Mouse (Mus musculus) limb, embryonic 15.5 days (tissue): ENCODE measurements around the gene Nln. TPM values are rescaled to one million over a fixed set of nuclear protein-coding genes. Genes with fewer than 3 reads are reported as not detected.
A peak's percentile ranks its signal among the peaks of the same experiment; 100 is the strongest.

Experiments used
- ATAC-seq: fragments of 200-750 bp; cut with Nextera tagmentation; 2 replicates; pipeline ENCODE4 v1.8.0; 2017; ENCODE audit warnings: low read depth, moderate TSS enrichment; ENCODE audit not compliant: insufficient number of reproducible peaks, low FRiP score, low TSS enrichment
- H3K27ac ChIP-seq: fragments of 300-500 bp; sonication (generic); 2 replicates; pipeline ENCODE4 v1.5.1; 2015; ENCODE audit warnings: moderate library complexity, mild to moderate bottlenecking, inconsistent platforms
- H3K27me3 ChIP-seq: fragments of 300-500 bp; sonication (generic); 2 replicates; pipeline ENCODE4 v1.6.1; 2015; ENCODE audit warnings: inconsistent platforms
- H3K36me3 ChIP-seq: fragments of 300-500 bp; sonication (generic); 2 replicates; pipeline ENCODE4 v1.6.1; 2015; ENCODE audit warnings: inconsistent platforms
- H3K4me1 ChIP-seq: fragments of 300-500 bp; sonication (generic); 2 replicates; pipeline ENCODE4 v1.6.1; 2015; ENCODE audit warnings: inconsistent platforms
- H3K4me2 ChIP-seq: fragments of 300-500 bp; sonication (generic); 2 replicates; pipeline ENCODE4 v1.6.1; 2015; ENCODE audit warnings: mild to moderate bottlenecking, inconsistent platforms
- H3K4me3 ChIP-seq: fragments of 300-500 bp; sonication (generic); 2 replicates; pipeline ENCODE4 v1.5.1; 2015; ENCODE audit warnings: mild to moderate bottlenecking, inconsistent platforms
- H3K9ac ChIP-seq: fragments of 300-500 bp; sonication (generic); 2 replicates; pipeline ENCODE4 v1.6.1; 2015; ENCODE audit warnings: inconsistent platforms
- H3K9me3 ChIP-seq: fragments of 300-500 bp; sonication (generic); 2 replicates; pipeline ENCODE4 v1.6.1; 2016; ENCODE audit warnings: inconsistent platforms
- WGBS: fragments of 180-500 bp; shearing (Covaris S2); methylation state at CpG from one replicate; pipeline ENCODE4 v1.1.7; 2015; 5-methylcytosine and 5-hydroxymethylcytosine counted together
- polyA plus RNA-seq: library from polyadenylated mRNA; unstranded; fragments of >200 nt; fragmentation: Nextera tagmentation; extraction: Ambion mirVana; gene quantifications from 2 replicates; pipeline ENCODE4 v1.2.1, GENCODE M21; 2015

The Nln gene
- polyA plus RNA-seq, 1 experiment from 2014 or later = 13.8 TPM

DNA sequence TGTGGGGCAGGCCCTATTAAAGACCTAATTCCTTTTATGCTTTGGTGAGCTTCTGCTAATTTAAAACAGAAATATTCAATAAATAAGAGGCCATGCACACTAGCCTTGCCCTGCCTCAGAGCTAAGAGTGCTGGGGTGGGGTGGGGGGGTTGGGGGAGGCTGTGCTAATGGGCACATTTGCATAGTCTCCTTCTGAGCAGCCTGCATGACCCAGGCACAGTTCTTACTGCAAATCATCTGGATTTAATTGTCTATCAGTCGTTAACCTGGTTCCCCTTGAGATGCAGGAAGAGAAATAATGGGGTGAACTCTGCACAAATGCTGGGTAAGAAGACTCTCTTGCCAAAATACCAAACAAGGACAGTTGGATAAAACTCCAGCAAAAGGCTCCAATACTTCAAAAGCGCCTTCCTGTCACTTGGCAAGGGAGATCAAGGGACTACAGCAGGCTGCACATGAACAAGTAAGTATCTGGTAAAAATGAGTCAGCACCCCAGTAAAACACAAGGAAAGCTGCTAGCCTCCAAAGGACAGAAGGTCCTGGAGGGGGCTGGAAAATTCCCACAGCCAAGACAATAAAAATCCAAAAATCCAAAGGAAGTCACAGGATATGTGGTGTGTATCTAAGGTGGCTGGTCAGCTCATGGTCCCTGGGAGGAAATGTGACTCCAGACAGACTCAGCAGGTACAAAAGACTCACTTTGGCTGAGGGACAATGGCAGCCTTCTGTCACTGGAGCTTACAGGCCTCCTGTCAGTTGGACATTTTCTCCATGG lies 47.3 kb downstream of the Nln start:
- 32% methylated on average over 2 of the region's 2 CpGs for WGBS
- Histone ChIP-seq H3K27ac (peak overlapping the region; percentile 60; the same call in 1 of the 2 replicates), H3K9ac (no peak overlapping the region), H3K36me3 (no peaks in the 10 kb centered on the region), H3K4me3 (no peak overlapping the region), H3K4me2 (no peak overlapping the region), H3K4me1 (peaks cover 14% of the 10 kb centered on the region), H3K27me3 (no peaks in the 10 kb centered on the region), H3K9me3 (no peaks in the 10 kb centered on the region)
- no peak; the same call in 1 of the 2 replicates for ATAC-seq

DNA sequence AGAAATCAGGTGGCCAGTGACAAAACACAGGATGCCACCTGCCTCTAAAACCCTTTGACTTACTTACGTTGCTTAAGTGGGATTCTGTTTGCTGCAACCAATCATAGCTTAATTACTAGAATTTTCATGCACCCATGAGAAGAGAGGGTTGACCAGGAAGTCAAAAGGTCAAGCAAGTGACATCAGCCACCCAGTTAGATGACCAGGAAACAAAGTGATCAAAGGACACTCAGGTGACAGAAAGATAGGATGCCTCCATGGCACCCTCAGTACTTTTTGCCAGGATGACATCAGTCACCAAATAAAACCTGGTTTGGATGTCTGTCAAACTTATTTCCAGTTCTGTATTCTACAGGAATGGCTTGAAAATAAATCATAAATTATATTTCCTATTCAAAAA lies 49.2 kb downstream of the Nln start:
- no peak overlapping the region for H3K27ac ChIP-seq
- 84% methylated on average over 1 of the region's 1 CpGs for WGBS
- H3K4me3 ChIP-seq = no peak overlapping the region
- no peaks in the 10 kb centered on the region for H3K36me3 ChIP-seq
- no peaks in the 10 kb centered on the region for H3K27me3 ChIP-seq
- ATAC-seq = no peak
- no peak overlapping the region for H3K4me2 ChIP-seq
- peaks cover 14% of the 10 kb centered on the region for H3K4me1 ChIP-seq
- no peaks in the 10 kb centered on the region for H3K9me3 ChIP-seq
- no peak overlapping the region for H3K9ac ChIP-seq

DNA sequence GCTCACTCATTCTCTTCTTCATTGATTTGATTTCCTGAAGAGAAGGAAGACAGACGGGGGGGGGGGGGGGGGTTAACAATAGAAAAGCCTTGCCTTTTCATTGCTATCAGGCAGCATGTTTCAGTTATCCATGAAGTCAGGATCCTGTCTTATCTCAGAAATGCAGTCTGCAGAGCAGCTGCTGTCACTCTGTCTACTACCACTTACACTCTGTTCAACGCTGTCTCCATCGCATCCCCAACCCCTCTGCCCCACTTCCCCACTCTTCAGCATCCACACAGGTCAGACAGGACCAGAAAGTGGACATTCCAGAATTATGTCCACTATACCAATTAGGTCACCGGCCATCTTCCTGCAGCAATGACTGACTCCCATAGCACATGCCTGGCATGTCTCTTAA lies 49.9 kb downstream of the Nln start:
- peaks cover 14% of the 10 kb centered on the region for H3K4me1 ChIP-seq
- H3K36me3 ChIP-seq = no peaks in the 10 kb centered on the region
- WGBS = 88% methylated on average over 4 of the region's 4 CpGs
- no peaks in the 10 kb centered on the region for H3K9me3 ChIP-seq
- no peak overlapping the region for H3K9ac ChIP-seq
- no peaks in the 10 kb centered on the region for H3K27me3 ChIP-seq
- no peak overlapping the region for H3K4me3 ChIP-seq
- H3K27ac ChIP-seq = no peak overlapping the region
- ATAC-seq = no peak
- H3K4me2 ChIP-seq = no peak overlapping the region

DNA sequence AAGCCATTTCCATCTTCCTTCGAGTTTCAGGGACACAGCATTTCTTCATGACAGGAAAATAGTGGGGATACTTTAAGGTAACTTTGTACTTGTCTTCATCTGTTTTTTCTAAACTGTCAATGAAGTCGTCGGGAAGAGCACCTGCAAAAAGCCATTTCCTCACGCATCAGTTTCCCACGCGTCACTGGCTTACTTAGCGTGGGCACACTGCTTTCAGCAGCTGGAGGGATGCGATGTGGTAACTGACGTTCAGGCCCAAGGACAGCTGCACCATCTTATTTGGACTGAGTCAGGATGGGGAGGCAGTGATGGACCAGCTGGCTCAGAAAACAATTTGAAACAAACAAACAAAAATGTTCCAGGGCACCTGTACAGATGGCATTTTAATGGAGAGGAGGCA lies 50.7 kb downstream of the Nln start:
- no peak overlapping the region for H3K4me2 ChIP-seq
- no peak overlapping the region for H3K27ac ChIP-seq
- H3K9me3 ChIP-seq = no peaks in the 10 kb centered on the region
- peaks cover 14% of the 10 kb centered on the region for H3K4me1 ChIP-seq
- no peak overlapping the region for H3K4me3 ChIP-seq
- WGBS = 88% methylated on average over 9 of the region's 9 CpGs
- H3K27me3 ChIP-seq = no peaks in the 10 kb centered on the region
- ATAC-seq = no peak
- no peak overlapping the region for H3K9ac ChIP-seq
- H3K36me3 ChIP-seq = no peaks in the 10 kb centered on the region

DNA sequence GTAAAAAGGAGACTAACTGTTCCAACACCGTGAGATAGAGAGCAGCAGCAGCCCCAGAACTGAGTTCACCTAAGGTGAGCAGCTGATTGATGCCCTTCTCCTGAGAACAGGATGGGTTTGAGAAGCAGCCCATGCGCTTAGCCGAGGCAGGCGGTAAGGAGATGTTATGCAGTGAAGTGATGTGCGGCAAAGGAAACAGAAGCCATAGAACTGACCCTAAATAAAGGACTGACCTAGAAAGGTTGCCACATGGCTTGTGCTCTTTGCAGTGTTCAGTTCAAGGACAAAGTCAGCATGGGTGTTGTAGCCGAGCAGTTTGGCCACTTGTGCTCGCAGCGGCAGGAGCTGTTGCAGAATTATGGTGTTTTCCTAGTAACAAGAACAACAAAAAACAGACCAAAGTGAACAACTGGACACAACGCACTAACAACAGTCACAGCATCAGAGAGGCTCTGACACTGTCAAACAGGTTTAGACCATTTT lies 57.1 kb downstream of the Nln start:
- H3K27me3 ChIP-seq = no peaks in the 10 kb centered on the region
- 88% methylated on average over 9 of the region's 9 CpGs for WGBS
- no peaks in the 10 kb centered on the region for H3K9me3 ChIP-seq
- no peak for ATAC-seq
- no peaks in the 10 kb centered on the region for H3K36me3 ChIP-seq
- no peaks in the 10 kb centered on the region for H3K4me1 ChIP-seq
- H3K27ac ChIP-seq = no peak overlapping the region
- H3K4me3 ChIP-seq = no peak overlapping the region
- no peak overlapping the region for H3K9ac ChIP-seq
- H3K4me2 ChIP-seq = no peak overlapping the region

DNA sequence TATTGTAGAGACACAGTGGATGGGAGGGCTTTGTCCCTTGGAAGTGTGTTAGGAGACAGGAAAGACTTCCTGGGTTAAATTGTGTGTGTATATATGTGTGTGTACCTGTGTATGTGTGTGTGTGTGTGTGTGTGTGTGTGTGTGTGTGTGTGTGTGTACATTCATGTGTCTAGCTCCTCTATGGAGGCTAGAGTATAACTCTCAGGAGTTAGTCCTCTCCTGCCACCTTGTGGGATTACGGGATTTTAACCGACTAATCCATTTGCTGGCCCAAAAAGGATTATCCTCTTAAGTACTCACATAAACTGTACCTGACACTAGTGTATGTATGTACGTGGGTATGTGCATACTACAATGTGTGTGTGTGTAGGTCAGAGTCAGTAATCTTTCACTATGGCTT lies 60.6 kb downstream of the Nln start:
- Histone ChIP-seq H3K36me3 (no peaks in the 10 kb centered on the region), H3K4me2 (no peak overlapping the region), H3K9me3 (no peaks in the 10 kb centered on the region), H3K4me3 (no peak overlapping the region), H3K9ac (no peak overlapping the region), H3K27me3 (no peaks in the 10 kb centered on the region), H3K27ac (no peak overlapping the region), H3K4me1 (no peaks in the 10 kb centered on the region)
- 52% methylated on average over 3 of the region's 3 CpGs for WGBS
- ATAC-seq = no peak

DNA sequence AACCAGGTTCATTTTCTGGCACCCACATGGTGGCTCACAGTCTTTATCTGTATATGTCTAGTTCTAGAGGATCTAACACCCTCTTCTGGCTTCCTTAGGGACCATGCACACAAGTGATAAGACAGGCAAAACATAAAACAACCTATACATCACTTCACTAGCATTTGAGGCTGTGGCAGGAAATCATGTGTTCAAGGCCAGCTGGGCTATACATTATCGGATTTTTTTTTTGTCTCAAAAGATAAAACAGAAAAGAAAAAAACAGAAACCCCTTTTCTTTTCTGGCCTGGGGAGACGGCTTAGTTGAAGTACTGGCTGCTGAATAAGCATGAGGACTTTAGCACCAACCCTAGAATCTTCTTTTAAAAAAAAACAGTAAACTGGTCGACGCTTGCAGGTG lies 64.3 kb downstream of the Nln start:
- Histone ChIP-seq H3K9me3 (no peaks in the 10 kb centered on the region), H3K27ac (no peak overlapping the region), H3K36me3 (no peaks in the 10 kb centered on the region), H3K9ac (no peak overlapping the region), H3K4me3 (no peak overlapping the region), H3K27me3 (no peaks in the 10 kb centered on the region), H3K4me1 (no peaks in the 10 kb centered on the region), H3K4me2 (no peak overlapping the region)
- no peak for ATAC-seq
- 67% methylated on average over 4 of the region's 4 CpGs for WGBS

DNA sequence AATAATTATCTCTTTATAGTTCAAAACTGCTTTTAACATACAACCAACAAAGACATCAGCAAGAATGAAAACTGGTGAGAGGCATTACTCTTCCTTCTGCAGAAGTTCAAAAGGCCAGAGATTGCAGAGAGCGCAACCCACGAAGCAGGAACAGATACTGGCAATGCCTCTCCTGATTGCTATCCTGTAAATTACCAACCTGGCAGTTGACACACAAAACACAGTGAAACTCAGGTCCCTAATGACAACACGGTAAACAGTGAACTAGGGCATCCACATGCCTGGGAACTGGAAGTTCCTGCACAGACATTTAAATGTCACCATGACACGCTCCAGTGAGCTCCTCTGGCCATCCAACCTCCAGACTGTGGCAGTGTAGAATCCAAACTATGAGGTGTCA lies 65.1 kb downstream of the Nln start:
- no peak overlapping the region for H3K27ac ChIP-seq
- WGBS = 86% methylated on average over 4 of the region's 4 CpGs
- no peak for ATAC-seq
- H3K4me2 ChIP-seq = no peak overlapping the region
- no peak overlapping the region for H3K9ac ChIP-seq
- H3K9me3 ChIP-seq = no peaks in the 10 kb centered on the region
- no peaks in the 10 kb centered on the region for H3K36me3 ChIP-seq
- H3K4me1 ChIP-seq = no peaks in the 10 kb centered on the region
- H3K4me3 ChIP-seq = no peak overlapping the region
- no peaks in the 10 kb centered on the region for H3K27me3 ChIP-seq

DNA sequence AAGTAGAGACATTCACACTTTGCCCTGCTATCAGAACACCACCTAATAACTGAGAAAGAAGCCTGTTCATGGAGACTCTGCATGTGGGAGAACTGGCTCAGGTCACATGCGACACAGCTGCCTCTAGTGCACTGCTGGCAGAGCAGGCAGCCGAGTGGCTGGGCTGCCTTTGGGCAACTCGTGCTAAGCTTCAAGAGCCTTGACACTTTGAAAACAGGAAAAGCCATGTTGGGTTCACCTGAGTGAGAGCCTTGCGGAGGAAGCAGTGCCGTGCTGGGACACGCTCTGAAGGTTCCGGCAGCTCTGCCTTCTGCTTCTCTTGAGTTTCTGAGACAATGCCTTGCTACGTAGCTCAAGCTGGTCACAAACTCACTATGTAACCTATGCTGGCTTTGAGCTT lies 66.7 kb downstream of the Nln start:
- no peak overlapping the region for H3K4me3 ChIP-seq
- H3K9ac ChIP-seq = no peak overlapping the region
- H3K27me3 ChIP-seq = no peaks in the 10 kb centered on the region
- peaks cover 9% of the 10 kb centered on the region for H3K4me1 ChIP-seq
- ATAC-seq = no peak
- no peak overlapping the region for H3K4me2 ChIP-seq
- H3K9me3 ChIP-seq = no peaks in the 10 kb centered on the region
- WGBS = 67% methylated on average over 8 of the region's 8 CpGs
- H3K27ac ChIP-seq = no peak overlapping the region
- H3K36me3 ChIP-seq = no peaks in the 10 kb centered on the region

DNA sequence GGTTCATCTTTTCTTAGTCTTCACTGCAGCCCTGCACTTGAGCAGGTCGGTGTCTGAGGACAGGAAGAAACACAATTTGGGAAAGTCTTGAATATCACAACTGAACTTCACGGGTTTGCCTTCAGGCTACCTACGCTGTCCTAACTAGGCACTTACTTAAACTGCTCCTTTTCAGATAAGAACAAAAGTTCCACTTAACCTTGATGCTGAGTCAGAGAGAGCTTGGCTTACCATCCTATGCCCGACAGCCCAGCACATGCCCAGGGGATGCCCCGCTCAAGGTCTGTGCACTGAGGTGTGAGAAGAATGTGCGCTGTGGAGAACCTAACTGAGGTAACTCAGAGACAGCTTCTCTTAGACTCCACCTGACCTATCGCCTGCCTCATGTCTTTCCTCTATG lies 67.9 kb downstream of the Nln start:
- no peak overlapping the region for H3K4me2 ChIP-seq
- ATAC-seq = no peak
- no peaks in the 10 kb centered on the region for H3K27me3 ChIP-seq
- WGBS = 89% methylated on average over 7 of the region's 7 CpGs
- no peak overlapping the region for H3K4me3 ChIP-seq
- H3K9me3 ChIP-seq = no peaks in the 10 kb centered on the region
- H3K36me3 ChIP-seq = no peaks in the 10 kb centered on the region
- H3K27ac ChIP-seq = no peak overlapping the region
- peaks cover 21% of the 10 kb centered on the region for H3K4me1 ChIP-seq
- no peak overlapping the region for H3K9ac ChIP-seq

DNA sequence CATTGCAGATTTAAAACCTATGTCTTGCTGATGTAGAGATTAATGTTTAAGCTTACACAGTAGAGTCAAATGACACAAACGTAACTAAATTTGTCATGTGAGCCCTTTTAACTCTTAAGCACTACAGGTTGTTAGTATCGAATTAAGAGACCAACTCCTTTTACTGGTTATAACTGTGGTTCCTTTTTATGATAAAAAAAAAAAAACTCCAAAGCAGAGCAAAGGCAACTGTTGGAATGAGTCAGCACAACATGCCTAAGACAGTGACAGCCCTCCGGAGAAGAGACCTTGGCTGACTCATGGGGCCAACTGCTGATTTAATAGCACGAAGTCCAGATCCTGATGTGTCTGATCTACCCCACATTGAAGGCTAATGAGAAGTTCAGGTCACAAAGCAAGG lies 68.5 kb downstream of the Nln start:
- Histone ChIP-seq H3K4me2 (no peak overlapping the region), H3K27me3 (no peaks in the 10 kb centered on the region), H3K9ac (no peak overlapping the region), H3K36me3 (no peaks in the 10 kb centered on the region), H3K4me3 (no peak overlapping the region), H3K9me3 (no peaks in the 10 kb centered on the region), H3K4me1 (peaks cover 24% of the 10 kb centered on the region), H3K27ac (no peak overlapping the region)
- 49% methylated on average over 4 of the region's 4 CpGs for WGBS
- no peak for ATAC-seq

DNA sequence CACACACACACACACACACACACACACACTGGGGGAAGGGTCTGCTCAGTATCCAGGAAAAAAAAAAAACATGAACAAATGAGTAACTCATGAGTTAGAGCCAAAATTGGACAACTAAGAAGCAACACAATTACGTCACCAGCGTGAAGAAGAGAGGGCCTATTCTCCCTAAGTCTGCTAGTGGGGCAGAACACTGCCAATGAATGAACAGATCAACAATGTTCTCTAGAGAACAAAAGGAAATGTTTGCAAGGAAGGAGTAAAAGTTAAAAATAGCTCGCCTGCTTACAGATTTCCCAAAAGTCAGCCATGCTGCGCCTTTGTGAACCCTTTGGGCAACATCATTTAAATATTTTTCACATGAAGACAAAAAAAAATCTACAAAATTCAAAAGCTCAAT lies 69.6 kb downstream of the Nln start:
- no peak for ATAC-seq
- H3K27me3 ChIP-seq = no peaks in the 10 kb centered on the region
- H3K36me3 ChIP-seq = no peaks in the 10 kb centered on the region
- H3K9ac ChIP-seq = no peak overlapping the region
- 0 out of 2 replicates have a peak overlapping the region, but pooled peaks have one; percentile 33 for H3K27ac ChIP-seq
- no peak overlapping the region for H3K4me2 ChIP-seq
- no peaks in the 10 kb centered on the region for H3K9me3 ChIP-seq
- H3K4me1 ChIP-seq = peaks cover 32% of the 10 kb centered on the region
- no peak overlapping the region for H3K4me3 ChIP-seq
- WGBS = 79% methylated on average over 4 of the region's 4 CpGs

DNA sequence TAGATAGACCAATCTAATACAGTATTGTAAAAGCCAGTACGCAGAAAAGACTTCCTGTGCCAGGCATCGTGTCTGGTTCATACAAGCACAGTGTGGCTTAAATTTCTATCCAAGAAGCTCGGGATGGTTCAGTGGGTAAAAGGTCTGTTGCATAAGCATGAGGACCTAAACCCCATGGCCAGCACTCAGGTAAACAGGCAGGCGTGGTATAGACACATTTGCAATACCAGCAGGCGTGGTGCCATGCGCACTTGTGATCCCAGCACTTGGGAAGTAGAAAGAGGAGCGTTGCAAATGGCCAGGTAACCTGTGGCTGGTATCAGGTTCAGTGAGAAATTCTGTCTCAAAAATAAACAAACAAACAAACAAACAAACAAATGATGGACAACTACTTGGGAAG lies 70.5 kb downstream of the Nln start:
- Histone ChIP-seq H3K9ac (no peak overlapping the region), H3K27ac (no peak overlapping the region), H3K36me3 (no peaks in the 10 kb centered on the region), H3K4me3 (no peak overlapping the region), H3K27me3 (no peaks in the 10 kb centered on the region), H3K4me2 (no peak overlapping the region), H3K4me1 (peaks cover 38% of the 10 kb centered on the region), H3K9me3 (no peaks in the 10 kb centered on the region)
- ATAC-seq = no peak
- WGBS = 92% methylated on average over 7 of the region's 7 CpGs
